Mouse (Mus musculus) heart, embryonic 10.5 days (tissue): Measurements from ENCODE around the gene Faf1. TPM values are rescaled to one million over a fixed set of nuclear protein-coding genes. Genes with fewer than 3 reads are reported as not detected.

Experiments used
- DNase-seq: peaks from one replicate; pipeline ENCODE4 v3.0.0-alpha.2; 2017; ENCODE audit warnings: low spot score
- H3K27ac ChIP-seq: fragments of 300-500 bp; sonication (generic); 2 replicates; pipeline ENCODE4 v1.5.1; 2016; ENCODE audit warnings: mild to moderate bottlenecking
- H3K27me3 ChIP-seq: fragments of 300-500 bp; sonication (generic); 2 replicates; pipeline ENCODE4 v1.6.1; 2016; ENCODE audit warnings: mild to moderate bottlenecking; ENCODE audit not compliant: poor library complexity, insufficient read depth, severe bottlenecking
- H3K36me3 ChIP-seq: fragments of 300-500 bp; sonication (generic); 2 replicates; pipeline ENCODE4 v1.6.1; 2016; ENCODE audit warnings: mild to moderate bottlenecking, moderate library complexity
- H3K4me1 ChIP-seq: fragments of 300-500 bp; sonication (generic); 2 replicates; pipeline ENCODE4 v1.6.1; 2016; ENCODE audit warnings: mild to moderate bottlenecking
- H3K4me3 ChIP-seq: fragments of 300-500 bp; sonication (generic); 2 replicates; pipeline ENCODE4 v1.5.1; 2016; ENCODE audit warnings: mild to moderate bottlenecking, moderate library complexity
- H3K9me3 ChIP-seq: fragments of 300-500 bp; sonication (generic); 2 replicates; pipeline ENCODE4 v1.6.1; 2016; ENCODE audit warnings: mild to moderate bottlenecking, moderate library complexity
- WGBS: fragments of 180-500 bp; shearing (Covaris S2); methylation state at CpG from one replicate; pipeline ENCODE4 v1.1.7; 2016; 5-methylcytosine and 5-hydroxymethylcytosine counted together
- polyA plus RNA-seq: library from polyadenylated mRNA; unstranded; fragments of >200 nt; fragmentation: Nextera tagmentation; extraction: Ambion mirVana; gene quantifications from 2 replicates; pipeline ENCODE4 v1.2.1, GENCODE M21; 2016

Gene Faf1
- polyA plus RNA-seq, 1 experiment from 2014 or later = 27.0 TPM

DNA sequence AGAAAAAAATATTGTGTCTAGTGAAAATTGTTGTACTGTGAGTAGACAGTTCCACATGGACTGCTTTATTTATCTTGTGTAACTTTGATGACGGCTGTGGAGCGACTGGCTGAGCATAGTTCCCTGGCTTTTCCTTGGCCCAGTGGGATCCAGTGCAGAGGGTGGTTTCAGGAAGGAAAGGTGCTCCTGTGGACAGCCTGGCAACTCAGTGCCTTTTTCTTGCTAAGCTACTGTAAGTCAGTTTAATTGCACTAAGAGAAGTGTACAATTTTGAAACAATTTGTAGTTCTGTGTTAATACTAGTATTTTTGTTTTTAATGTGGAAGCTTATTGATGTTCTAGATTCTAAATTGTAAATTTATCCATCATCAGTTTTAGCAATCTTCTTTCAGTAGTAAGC lies 83.5 kb downstream of the Faf1 start:
- DNase-seq = no peak
- Histone ChIP-seq H3K9me3 (no peaks in the 10 kb centered on the region), H3K36me3 (no peaks in the 10 kb centered on the region), H3K4me3 (no peak overlapping the region), H3K27me3 (no peaks in the 10 kb centered on the region), H3K27ac (no peak overlapping the region), H3K4me1 (no peaks in the 10 kb centered on the region)
- WGBS = 62% methylated on average over 2 of the region's 2 CpGs

- WGBS = 83% methylated on average over 3 of the region's 3 CpGs
- no peaks in the 10 kb centered on the region for H3K27me3 ChIP-seq
- no peaks in the 10 kb centered on the region for H3K4me1 ChIP-seq
- H3K36me3 ChIP-seq = no peaks in the 10 kb centered on the region
- DNase-seq = no peak
- H3K4me3 ChIP-seq = no peak overlapping the region
- H3K9me3 ChIP-seq = no peaks in the 10 kb centered on the region
- no peak overlapping the region for H3K27ac ChIP-seq
Measured at GRCm38 (mm10) chr4:109760501-109760900, 84.1 kb downstream of the Faf1 start.

DNA sequence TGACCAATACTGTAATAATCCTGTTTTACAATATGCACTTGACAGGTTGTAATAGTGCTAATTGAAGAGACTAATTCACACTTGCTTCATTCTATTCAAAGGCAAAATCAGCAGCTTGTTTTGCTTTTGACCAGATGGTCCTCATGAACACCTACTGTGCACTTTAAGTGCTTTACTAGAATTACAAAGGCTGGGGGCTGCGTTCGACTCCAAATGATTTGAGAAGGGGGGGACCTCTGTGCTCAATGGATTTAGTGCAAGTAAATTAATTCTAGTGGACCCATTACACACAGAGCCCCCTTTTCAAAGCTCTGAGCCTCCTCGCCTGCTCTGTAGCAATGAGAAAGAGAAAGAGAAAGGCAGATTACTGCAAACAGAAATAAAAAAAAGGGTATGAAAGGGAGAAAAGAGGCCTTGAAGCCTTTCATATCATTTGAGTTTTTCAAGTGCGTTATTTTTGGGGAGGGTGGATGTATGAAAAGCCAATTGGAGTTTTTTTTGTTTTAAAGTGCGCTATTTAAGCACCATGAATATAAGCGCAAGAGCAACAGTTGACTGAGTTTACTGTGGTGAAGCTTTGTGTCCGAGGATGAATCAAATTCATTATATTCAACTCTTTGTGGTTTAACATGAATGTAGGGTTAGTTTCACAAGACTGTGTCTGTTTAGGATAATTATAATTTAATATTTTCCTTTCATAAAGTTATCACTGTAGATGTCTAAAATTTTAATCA lies 86.5 kb downstream of the Faf1 start:
- Histone ChIP-seq H3K9me3 (no peaks in the 10 kb centered on the region), H3K27me3 (no peaks in the 10 kb centered on the region), H3K36me3 (no peaks in the 10 kb centered on the region), H3K4me3 (no peak overlapping the region), H3K27ac (no peak overlapping the region), H3K4me1 (no peaks in the 10 kb centered on the region)
- DNase-seq = no peak
- 60% methylated on average over 7 of the region's 7 CpGs for WGBS

GRCm38 (mm10) chr4:109769071-109769470 lies 92.7 kb downstream of the Faf1 start:
- Histone ChIP-seq H3K4me1 (no peaks in the 10 kb centered on the region), H3K9me3 (no peaks in the 10 kb centered on the region), H3K4me3 (no peak overlapping the region), H3K36me3 (no peaks in the 10 kb centered on the region), H3K27me3 (no peaks in the 10 kb centered on the region), H3K27ac (no peak overlapping the region)
- DNase-seq = no peak
- WGBS = 88% methylated on average over 1 of the region's 1 CpGs

DNA sequence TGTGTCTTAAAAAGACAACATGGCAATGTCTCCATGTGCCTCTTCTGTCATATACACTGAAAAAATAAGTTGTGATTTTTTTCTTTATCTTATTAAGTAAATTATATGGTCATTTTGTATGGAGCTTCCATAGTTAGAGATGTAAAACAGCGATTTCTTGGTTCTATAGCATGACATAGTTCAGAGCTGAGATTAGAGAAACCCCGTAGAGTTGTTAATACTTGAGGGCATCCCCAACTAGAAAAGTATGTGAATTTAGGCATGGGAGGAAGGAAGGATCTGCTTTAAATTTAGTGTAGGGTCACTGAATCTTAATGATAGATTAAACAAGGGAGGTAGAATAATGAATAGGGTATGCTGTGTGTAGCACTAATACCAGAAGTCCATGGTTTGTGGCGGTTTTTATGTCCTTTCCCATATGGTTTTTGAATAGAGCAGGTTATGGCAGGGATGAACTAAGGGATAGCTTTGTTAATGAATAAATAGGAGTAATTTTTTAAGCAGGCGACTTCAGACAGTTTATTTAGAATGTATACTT lies 106.3 kb downstream of the Faf1 start:
- Histone ChIP-seq H3K27ac (no peak overlapping the region), H3K36me3 (no peaks in the 10 kb centered on the region), H3K9me3 (no peaks in the 10 kb centered on the region), H3K27me3 (no peaks in the 10 kb centered on the region), H3K4me1 (no peaks in the 10 kb centered on the region), H3K4me3 (no peak overlapping the region)
- WGBS = 91% methylated on average over 4 of the region's 4 CpGs
- no peak for DNase-seq

GRCm38 (mm10) chr4:109789347-109790001 lies 113.1 kb downstream of the Faf1 start:
- H3K36me3 ChIP-seq = no peaks in the 10 kb centered on the region

DNA sequence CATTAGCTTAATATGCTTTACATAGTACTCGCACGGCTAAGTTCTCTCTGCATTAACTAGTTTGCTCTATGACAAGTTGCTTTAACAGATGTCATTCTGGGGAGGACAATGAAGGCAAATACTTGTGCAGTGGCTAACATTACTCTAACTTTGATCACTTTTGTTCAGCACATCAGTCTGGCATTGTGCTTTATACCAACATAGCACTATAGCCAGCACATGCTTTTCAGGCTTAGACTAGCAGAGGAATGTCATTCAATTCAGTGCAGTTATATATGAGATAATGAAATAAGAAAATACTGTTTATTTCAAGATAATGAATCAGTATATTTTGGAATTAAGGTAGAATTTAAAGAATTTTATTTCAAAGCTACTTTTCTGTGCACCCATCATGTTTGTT lies 115.9 kb downstream of the Faf1 start:
- WGBS = 93% methylated on average over 2 of the region's 2 CpGs
- H3K4me3 ChIP-seq = no peak overlapping the region
- DNase-seq = no peak
- H3K9me3 ChIP-seq = no peaks in the 10 kb centered on the region
- no peaks in the 10 kb centered on the region for H3K36me3 ChIP-seq
- no peak overlapping the region for H3K27ac ChIP-seq
- no peaks in the 10 kb centered on the region for H3K4me1 ChIP-seq
- no peaks in the 10 kb centered on the region for H3K27me3 ChIP-seq

More at GRCm38 (mm10) chr4:109789347-109790001, 113.1 kb downstream of the Faf1 start:
- Histone ChIP-seq H3K4me1 (no peaks in the 10 kb centered on the region), H3K27ac (no peak overlapping the region), H3K4me3 (no peak overlapping the region), H3K27me3 (no peaks in the 10 kb centered on the region), H3K9me3 (no peaks in the 10 kb centered on the region)
- no peak for DNase-seq
- 61% methylated on average over 4 of the region's 4 CpGs for WGBS

- WGBS = 87% methylated on average over 2 of the region's 2 CpGs
- no peaks in the 10 kb centered on the region for H3K27me3 ChIP-seq
Measured at GRCm38 (mm10) chr4:109793072-109793471, 116.7 kb downstream of the Faf1 start.

GRCm38 (mm10) chr4:109797511-109798182 lies 121.3 kb downstream of the Faf1 start:
- no peaks in the 10 kb centered on the region for H3K4me1 ChIP-seq
- H3K27ac ChIP-seq = no peak overlapping the region
- 0 out of 2 replicates have a peak, but pooled peaks cover 6% of the 10 kb centered on the region for H3K36me3 ChIP-seq
- H3K9me3 ChIP-seq = no peaks in the 10 kb centered on the region
- no peak for DNase-seq
- 77% methylated on average over 10 of the region's 10 CpGs for WGBS
- no peak overlapping the region for H3K4me3 ChIP-seq
- no peaks in the 10 kb centered on the region for H3K27me3 ChIP-seq

More at GRCm38 (mm10) chr4:109793072-109793471, 116.7 kb downstream of the Faf1 start:
- Histone ChIP-seq H3K27ac (no peak overlapping the region), H3K4me1 (no peaks in the 10 kb centered on the region), H3K9me3 (no peaks in the 10 kb centered on the region), H3K4me3 (no peak overlapping the region), H3K36me3 (no peaks in the 10 kb centered on the region)
- no peak for DNase-seq

DNA sequence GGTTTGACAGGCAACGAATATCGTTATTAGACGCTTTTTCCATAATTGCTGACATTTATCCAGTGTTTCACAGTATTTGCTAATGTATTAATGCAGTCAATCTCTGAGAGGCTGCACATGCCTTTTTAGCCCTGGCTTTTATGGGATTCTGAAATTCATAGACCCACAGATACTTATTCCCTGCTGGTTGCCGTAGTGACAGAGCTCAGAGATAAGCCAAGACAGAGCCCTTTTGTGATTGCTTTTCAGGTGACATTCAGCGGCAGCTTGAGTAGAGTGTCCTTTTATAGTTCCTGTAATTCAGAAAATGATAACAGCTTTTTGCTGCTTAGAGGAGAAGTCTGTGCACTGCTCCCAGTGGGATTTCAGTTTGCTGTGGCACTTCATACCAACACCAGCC lies 130.0 kb downstream of the Faf1 start:
- no peaks in the 10 kb centered on the region for H3K9me3 ChIP-seq
- H3K4me3 ChIP-seq = no peak overlapping the region
- no peak overlapping the region for H3K27ac ChIP-seq
- H3K4me1 ChIP-seq = peaks cover 4% of the 10 kb centered on the region; the same call in 1 of the 2 replicates
- no peaks in the 10 kb centered on the region for H3K36me3 ChIP-seq
- H3K27me3 ChIP-seq = no peaks in the 10 kb centered on the region
- no peak for DNase-seq
- WGBS = 71% methylated on average over 5 of the region's 5 CpGs

DNA sequence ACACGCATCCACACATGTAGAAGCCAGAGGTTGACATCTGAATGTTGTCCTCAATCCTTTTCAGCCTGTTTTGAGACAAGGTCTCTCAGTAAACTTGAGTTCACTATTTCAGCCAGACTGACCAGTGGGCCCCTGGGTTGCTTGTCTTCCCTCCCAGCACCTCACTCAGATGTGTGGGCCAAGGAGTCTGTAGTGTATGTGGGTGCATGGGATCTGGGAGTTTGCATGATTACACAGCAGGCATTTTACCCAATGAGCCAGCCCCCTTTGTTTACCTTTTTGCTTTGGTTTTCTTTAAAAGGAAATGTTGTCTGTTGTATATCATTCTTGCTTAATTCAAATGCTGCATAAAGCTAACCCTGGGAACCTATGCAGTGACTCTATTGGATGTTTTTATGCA lies 138.8 kb downstream of the Faf1 start:
- H3K4me3 ChIP-seq = no peak overlapping the region
- no peaks in the 10 kb centered on the region for H3K4me1 ChIP-seq
- no peaks in the 10 kb centered on the region for H3K36me3 ChIP-seq
- WGBS = 90% methylated on average over 1 of the region's 1 CpGs
- no peak for DNase-seq
- H3K9me3 ChIP-seq = no peaks in the 10 kb centered on the region
- no peak overlapping the region for H3K27ac ChIP-seq
- no peaks in the 10 kb centered on the region for H3K27me3 ChIP-seq

- WGBS = 92% methylated on average over 1 of the region's 1 CpGs
- no peak overlapping the region for H3K27ac ChIP-seq
- no peak for DNase-seq
- no peaks in the 10 kb centered on the region for H3K27me3 ChIP-seq
- H3K4me1 ChIP-seq = no peaks in the 10 kb centered on the region
- no peaks in the 10 kb centered on the region for H3K9me3 ChIP-seq
- no peaks in the 10 kb centered on the region for H3K36me3 ChIP-seq
- no peak overlapping the region for H3K4me3 ChIP-seq
Measured at GRCm38 (mm10) chr4:109815592-109815991, 139.2 kb downstream of the Faf1 start.

- H3K27me3 ChIP-seq = no peaks in the 10 kb centered on the region
- no peak for DNase-seq
- no peaks in the 10 kb centered on the region for H3K9me3 ChIP-seq
- H3K4me1 ChIP-seq = no peaks in the 10 kb centered on the region
- no peaks in the 10 kb centered on the region for H3K36me3 ChIP-seq
- no peak overlapping the region for H3K4me3 ChIP-seq
- H3K27ac ChIP-seq = no peak overlapping the region
Measured at GRCm38 (mm10) chr4:109819455-109819854, 143.1 kb downstream of the Faf1 start.
